Mouse (Mus musculus) G1E (cell line): ENCODE results near the gene Prr15l. TPM values are rescaled to one million over a fixed set of nuclear protein-coding genes. Genes with fewer than 3 reads are reported as not detected.

Source experiments
- ATAC-seq: 2 replicates; pipeline ENCODE4 v1.8.0; 2016; ENCODE audit warnings: mild to moderate bottlenecking; ENCODE audit not compliant: insufficient number of reproducible peaks, poor library complexity, low FRiP score, severe bottlenecking; ENCODE audit errors: extremely low read depth
- DNase-seq: peaks from one replicate; pipeline ENCODE4 v3.0.0; 2012; ENCODE audit warnings: low spot score
- H3K27me3 ChIP-seq: 2 replicates; pipeline ENCODE4 v1.6.1; 2012; ENCODE audit warnings: mild to moderate bottlenecking, low read length, inconsistent platforms; ENCODE audit not compliant: insufficient read depth
- H3K36me3 ChIP-seq: replicated peaks from 2 replicates; pipeline ENCODE3; 2012; ENCODE audit warnings: mild to moderate bottlenecking, inconsistent platforms
- H3K4me1 ChIP-seq: 2 replicates; pipeline ENCODE4 v1.6.1; 2012; ENCODE audit warnings: low read depth, low read length, inconsistent platforms, mixed read lengths; ENCODE audit not compliant: insufficient read depth
- H3K4me3 ChIP-seq: 2 replicates; pipeline ENCODE4 v1.5.1; 2012; ENCODE audit warnings: low read depth, mild to moderate bottlenecking, inconsistent platforms, low read length, moderate library complexity, mixed read lengths
- H3K9me3 ChIP-seq: replicated peaks from 2 replicates; pipeline ENCODE4 v1.6.1; 2012; ENCODE audit warnings: inconsistent platforms
- CTCF ChIP-seq: IDR thresholded peaks from 2 replicates; pipeline ENCODE4 v1.5.1; 2012; ENCODE audit warnings: low read depth, low read length, inconsistent platforms, mixed read lengths
- GATA1 ChIP-seq: IDR thresholded peaks from 2 replicates; pipeline ENCODE4 v1.6.1; 2012; ENCODE audit warnings: borderline replicate concordance, low read length, inconsistent platforms, mixed read lengths
- GATA2 ChIP-seq: IDR thresholded peaks from 2 replicates; pipeline ENCODE4 v1.6.1; 2012; ENCODE audit warnings: low read depth, low read length, inconsistent platforms, borderline replicate concordance
- POLR2AphosphoS5 ChIP-seq: IDR thresholded peaks from 2 replicates; pipeline ENCODE4 v1.6.1; 2012; ENCODE audit warnings: low read depth, low read length, inconsistent platforms; ENCODE audit not compliant: insufficient replicate concordance
- TAL1 ChIP-seq: conservative IDR thresholded peaks from 2 replicates; pipeline ENCODE4 v1.6.1; 2012; ENCODE audit warnings: low read depth, low read length, inconsistent platforms, mixed read lengths
- polyA plus RNA-seq: library from polyadenylated mRNA; stranded (reverse); fragments of >175 nt; gene quantifications from 2 replicates; pipeline ENCODE4 v1.2.3, GENCODE M21; 2012
- total RNA-seq, 2 experiments: library from RNA; stranded (forward) in 1 of 2; stranded (reverse) in 1 of 2; fragments of 200-1000 nt in 1 of 2; fragments of >200 nt in 1 of 2; fragmentation: Nextera tagmentation in 1 of 2; gene quantifications; 2 replicates each; pipeline ENCODE4 v1.2.3; 2014 to 2017

Gene Prr15l
- total and polyA plus RNA-seq, 3 experiments: 0.05 to 0.17 TPM; not detected in 1

DNA sequence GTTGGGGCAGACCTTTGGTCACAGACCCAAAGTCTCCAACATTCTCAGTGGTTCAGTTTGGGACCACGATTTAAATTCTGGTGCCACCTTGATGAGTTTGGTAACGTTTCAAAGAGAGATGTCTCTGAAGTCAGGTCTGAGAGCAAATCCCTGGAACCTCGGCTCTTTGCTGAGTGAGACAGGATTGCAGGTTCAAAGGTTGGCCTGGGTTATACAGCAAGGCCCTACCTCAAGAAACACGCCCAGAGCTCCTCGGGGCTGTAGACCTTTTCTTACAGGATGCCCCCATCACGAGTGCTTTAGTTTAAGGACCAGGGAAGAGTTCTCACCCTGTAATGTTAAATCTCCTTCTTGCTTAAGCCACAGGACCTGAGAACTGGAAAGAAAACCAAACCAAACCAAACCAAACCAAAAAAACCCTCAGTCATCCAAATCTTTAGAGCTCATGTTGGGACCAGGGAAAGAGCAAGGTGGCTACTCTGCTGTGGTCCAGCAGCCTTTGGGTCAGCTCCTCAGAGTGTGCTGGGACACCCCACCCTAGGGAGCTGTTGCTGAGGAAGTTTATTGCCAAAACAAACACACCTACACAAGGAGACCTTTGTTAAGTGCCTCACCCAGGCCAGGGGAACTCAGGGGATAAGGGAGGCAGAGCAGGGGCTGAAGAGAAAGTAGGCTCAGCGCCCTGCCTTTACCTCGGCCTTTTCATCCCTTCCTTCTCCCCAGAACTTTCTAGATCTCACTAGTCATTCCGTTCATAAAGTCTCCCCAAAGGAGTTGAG is 8.2 kb downstream of the Prr15l start:
- H3K4me3 ChIP-seq: no peak overlapping the region
- TF ChIP-seq TAL1 (no peak), CTCF (no peak), GATA2 (no peak), GATA1 (no peak), POLR2AphosphoS5 (no peak)
- peaks cover 72% of the 10 kb centered on the region for H3K36me3 ChIP-seq
- H3K27me3 ChIP-seq: peaks cover 3% of the 10 kb centered on the region; the same call in 1 of the 2 replicates
- no peak for DNase-seq
- H3K4me1 ChIP-seq: peaks cover 87% of the 10 kb centered on the region
- H3K9me3 ChIP-seq: no peaks in the 10 kb centered on the region
- no peak for ATAC-seq

DNA sequence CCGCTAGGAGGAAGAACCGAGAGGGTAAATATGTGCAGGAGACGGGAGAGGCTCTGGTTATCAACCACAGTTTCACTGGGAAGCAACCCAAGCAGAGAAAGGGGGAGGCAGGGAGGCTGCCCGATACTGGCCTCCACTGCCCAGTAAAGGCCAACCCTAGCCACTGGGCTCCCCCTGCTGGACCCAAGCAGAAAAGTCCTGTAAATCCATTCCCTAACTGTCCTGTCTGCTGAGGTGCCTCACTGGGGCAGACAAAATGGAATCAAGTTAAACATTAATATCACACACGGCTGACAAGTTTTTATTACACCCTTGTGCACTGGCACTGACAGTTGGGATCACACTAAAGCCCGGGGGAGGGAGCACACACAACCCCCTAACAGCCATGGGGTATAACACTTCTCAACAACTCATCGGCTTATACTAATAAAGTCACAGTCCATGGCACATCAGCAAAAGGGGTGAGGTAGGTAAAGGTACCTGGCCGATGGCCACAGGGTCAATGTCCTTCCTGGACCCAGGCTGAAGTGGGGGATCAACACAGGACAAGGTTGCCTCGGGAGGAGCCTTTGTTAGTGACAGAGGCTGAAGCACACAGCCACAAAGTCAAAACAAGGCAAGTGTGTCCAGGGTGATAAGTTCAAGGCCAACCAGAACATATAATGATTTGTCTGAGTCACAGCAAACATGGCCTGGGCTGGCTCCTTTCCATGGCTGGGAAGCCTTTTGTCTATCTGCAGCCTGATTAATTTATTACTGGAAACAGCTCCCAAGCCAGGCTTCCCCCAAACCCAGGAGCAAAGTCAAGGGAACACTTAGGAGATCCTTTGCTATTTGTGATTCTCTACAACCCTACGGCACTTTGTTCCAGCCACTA is 9.9 kb downstream of the Prr15l start:
- Histone ChIP-seq H3K27me3 (no peaks in the 10 kb centered on the region), H3K4me3 (no peak overlapping the region), H3K36me3 (peaks cover 85% of the 10 kb centered on the region), H3K9me3 (no peaks in the 10 kb centered on the region), H3K4me1 (peaks cover 94% of the 10 kb centered on the region)
- TF ChIP-seq POLR2AphosphoS5 (no peak), TAL1 (no peak), GATA1 (no peak), CTCF (peak; percentile 44; the same call in 1 of the 2 replicates), GATA2 (no peak)
- DNase-seq: no peak
- ATAC-seq: no peak

DNA sequence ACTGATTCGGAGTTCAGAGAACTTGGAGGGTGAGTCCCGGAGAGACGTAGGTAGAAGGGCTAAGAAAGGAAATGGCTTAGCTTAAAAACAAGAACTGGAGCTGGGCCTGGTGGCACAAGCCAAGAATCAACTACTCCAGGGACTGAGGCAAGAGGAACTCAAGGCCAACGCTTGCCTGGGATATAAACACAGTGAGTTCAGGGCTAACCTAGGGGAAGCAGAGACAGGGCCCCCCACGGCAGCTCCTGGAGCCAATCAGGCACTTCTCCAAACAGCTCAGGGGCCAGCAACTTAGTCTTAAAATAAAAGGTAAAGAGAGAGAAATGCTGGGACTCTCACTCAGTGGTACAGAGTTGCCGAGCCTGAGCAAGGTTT is 10.5 kb downstream of the Prr15l start:
- ATAC-seq (no peak), DNase-seq (no peak)
- no peaks in the 10 kb centered on the region for H3K9me3 ChIP-seq
- no peak overlapping the region; the same call in 1 of the 2 replicates for H3K4me3 ChIP-seq
- H3K27me3 ChIP-seq: no peaks in the 10 kb centered on the region
- H3K36me3 ChIP-seq: peaks cover 86% of the 10 kb centered on the region
- no peak for TF ChIP-seq TAL1
- TF ChIP-seq GATA2: no peak
- no peak for TF ChIP-seq POLR2AphosphoS5
- no peak for TF ChIP-seq CTCF
- TF ChIP-seq GATA1: no peak
- H3K4me1 ChIP-seq: peaks cover 94% of the 10 kb centered on the region

DNA sequence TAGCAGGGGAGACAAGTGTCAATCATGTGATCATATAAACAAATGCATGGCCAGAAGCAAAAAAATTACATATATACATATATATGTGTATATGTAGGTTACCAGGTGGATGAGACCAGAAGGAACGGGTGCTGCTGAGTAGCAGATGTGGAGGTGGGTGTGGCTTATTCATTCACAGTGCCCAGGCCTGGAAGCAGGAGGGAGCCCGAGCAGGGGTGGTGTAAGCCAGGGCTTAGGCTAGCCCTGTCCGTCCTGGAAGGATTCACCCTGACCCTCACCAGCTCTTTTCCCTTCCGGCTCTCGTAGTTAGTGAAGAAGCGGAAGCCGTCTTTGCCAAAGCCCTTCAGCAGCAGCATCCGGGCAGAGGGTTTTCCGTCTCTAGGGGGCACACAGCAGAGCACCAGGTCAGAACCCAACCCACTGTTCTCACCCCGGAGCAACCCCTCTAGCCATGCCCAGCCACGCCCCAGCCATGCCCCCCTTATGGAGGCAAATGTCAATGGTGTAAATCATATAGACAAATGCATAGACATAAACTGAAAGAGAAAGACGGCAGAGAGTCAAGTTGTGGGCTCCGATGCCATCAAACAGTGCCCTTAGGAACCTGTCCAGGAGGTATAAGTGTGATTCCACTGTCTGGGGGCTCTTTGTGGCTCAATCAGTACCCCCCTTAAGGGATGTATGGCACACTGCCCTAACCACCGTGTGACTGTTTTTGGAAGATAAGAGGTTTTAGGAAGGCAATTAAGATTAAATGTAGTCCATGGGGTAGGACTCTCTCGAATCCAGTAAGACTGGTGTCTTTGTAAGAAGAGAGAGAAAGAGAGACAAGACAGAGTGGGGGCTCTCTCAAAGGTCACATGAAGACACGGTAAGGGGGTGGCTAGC is 12.9 kb downstream of the Prr15l start:
- Histone ChIP-seq H3K9me3 (no peaks in the 10 kb centered on the region), H3K4me1 (peaks cover 89% of the 10 kb centered on the region), H3K27me3 (no peaks in the 10 kb centered on the region), H3K4me3 (peak overlapping the region; percentile 66; the same call in 1 of the 2 replicates), H3K36me3 (peaks cover 73% of the 10 kb centered on the region)
- TF ChIP-seq POLR2AphosphoS5: no peak
- peak; percentile 88 for TF ChIP-seq TAL1
- DNase-seq (peak; percentile 46), ATAC-seq (peak; percentile 5; the same call in 1 of the 2 replicates)

DNA sequence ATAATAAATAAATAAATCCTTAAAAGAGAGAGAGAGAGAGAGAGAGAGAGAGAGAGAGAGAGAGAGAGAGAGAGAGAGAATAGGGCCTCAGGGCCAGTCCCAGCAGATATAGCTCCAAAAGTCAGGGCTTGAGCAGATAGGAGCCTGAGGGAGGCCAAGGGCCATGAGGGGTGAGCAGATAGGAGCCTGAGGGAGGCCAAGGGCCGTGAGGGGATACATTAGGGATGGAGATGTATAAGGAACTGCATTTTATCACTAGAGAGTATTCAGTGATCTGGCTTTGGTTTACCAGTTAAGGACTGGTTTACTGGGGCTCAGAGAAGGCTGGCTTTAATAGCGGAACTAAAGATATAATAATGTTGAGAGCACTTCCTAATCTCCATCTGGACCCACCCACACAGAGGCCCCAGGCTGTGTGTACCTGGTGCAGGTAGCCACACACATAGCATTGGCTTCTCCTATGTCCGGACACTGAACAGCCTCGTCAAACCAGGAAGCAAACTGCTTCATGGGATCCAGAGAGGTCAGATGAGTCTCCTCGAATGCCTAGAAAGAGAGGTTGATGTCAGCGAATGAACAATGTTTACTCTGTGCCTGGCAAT is 14.2 kb downstream of the Prr15l start:
- Histone ChIP-seq H3K36me3 (peaks cover 71% of the 10 kb centered on the region), H3K4me3 (peak overlapping the region; percentile 84), H3K27me3 (no peaks in the 10 kb centered on the region), H3K9me3 (no peaks in the 10 kb centered on the region), H3K4me1 (peaks cover 88% of the 10 kb centered on the region)
- ATAC-seq (no peak), DNase-seq (no peak)
- TF ChIP-seq POLR2AphosphoS5 (no peak), CTCF (no peak), TAL1 (peak; percentile 38; the same call in 1 of the 2 replicates)
